Mouse (Mus musculus): ENCODE data around the gene Aph1a. TPM values are rescaled to one million over a fixed set of nuclear protein-coding genes. Genes with fewer than 3 reads are reported as not detected.
"Not testable (repeated sequence)": the region's sequence is repeated elsewhere in the genome, so short reads cannot be mapped to it uniquely, and the experiment has no call there.

The Aph1a gene
- total and polyA plus RNA-seq, 3 experiments = 76.0 to 930 (median 135) TPM

GRCm38 (mm10) chr3:95887596-95887995, 6.2 kb upstream of the Aph1a start:
- no peak for DNase-seq

GRCm38 (mm10) chr3:95889664-95890063, 4.1 kb upstream of the Aph1a start:
- DNase-seq = no peak

GRCm38 (mm10) chr3:95891211-95892065, 2.3 kb upstream of the Aph1a start, which contains the start of gene BC028528:
TSS of gene BC028528 (minus strand) at chr3:95892005.
- DNase-seq = peak; percentile 46

- DNase-seq = no peak
Measured at GRCm38 (mm10) chr3:95892066-95893052, 1.4 kb upstream of the Aph1a start.

- DNase-seq = no peak
Measured at GRCm38 (mm10) chr3:95893126-95893525, 643 bp upstream of the Aph1a start.

- DNase-seq = peak; percentile 85
Measured at GRCm38 (mm10) chr3:95894317-95895160, 770 bp downstream of the Aph1a start.

- not testable (repeated sequence) for DNase-seq
Measured at GRCm38 (mm10) chr3:95895501-95895900, 1.7 kb downstream of the Aph1a start.

GRCm38 (mm10) chr3:95899800-95900524, 6.2 kb downstream of the Aph1a start:
- no peak for DNase-seq

- DNase-seq = peak; percentile 21
Measured at GRCm38 (mm10) chr3:95901616-95902372, 8.0 kb downstream of the Aph1a start.

- DNase-seq = no peak
Measured at GRCm38 (mm10) chr3:95902373-95902625, 8.5 kb downstream of the Aph1a start.

- DNase-seq = no peak
Measured at GRCm38 (mm10) chr3:95902643-95903042, 8.9 kb downstream of the Aph1a start.

GRCm38 (mm10) chr3:95903753-95904502, 10.2 kb downstream of the Aph1a start:
- DNase-seq = no peak

- no peak for DNase-seq
Measured at GRCm38 (mm10) chr3:95904568-95904967, 10.8 kb downstream of the Aph1a start, which contains the start of gene Car14. TSS of gene Car14 (minus strand) at chr3:95904691.

GRCm38 (mm10) chr3:95905146-95905939, 11.6 kb downstream of the Aph1a start:
- DNase-seq = no peak

- peak; percentile 61 for DNase-seq
Measured at GRCm38 (mm10) chr3:95905940-95906492, 12.2 kb downstream of the Aph1a start.

GRCm38 (mm10) chr3:95906860-95907259, 13.1 kb downstream of the Aph1a start:
- peak; percentile 34 for DNase-seq

- DNase-seq = no peak
Measured at GRCm38 (mm10) chr3:95907613-95908012, 13.8 kb downstream of the Aph1a start.

GRCm38 (mm10) chr3:95914706-95915105, 20.9 kb downstream of the Aph1a start:
- no peak for DNase-seq
